Mouse (Mus musculus) adrenal gland, adult 2 months (tissue): ENCODE results near the gene Cd274. TPM values are rescaled to one million over a fixed set of nuclear protein-coding genes. Genes with fewer than 3 reads are reported as not detected.

Experiments used
- DNase-seq: peaks from one replicate; pipeline ENCODE4 v3.0.0; 2021
- polyA plus RNA-seq: library from polyadenylated mRNA; depleted of rRNA; stranded (reverse); fragments of >200 nt; gene quantifications from 2 replicates; pipeline ENCODE4 v1.2.3, GENCODE M21; 2012
- total RNA-seq, 2 experiments: library from RNA; stranded (reverse); gene quantifications; 2 replicates each; pipeline ENCODE4 v1.2.3; 2021

Gene Cd274
- total and polyA plus RNA-seq, 3 experiments: 2.0 to 10.7 (median 5.0) TPM

- DNase-seq: no peak
Measured at GRCm38 (mm10) chr19:29364076-29364475, 3.2 kb upstream of the Cd274 start.

- DNase-seq: no peak
Measured at GRCm38 (mm10) chr19:29365105-29365504, 2.1 kb upstream of the Cd274 start.

DNA sequence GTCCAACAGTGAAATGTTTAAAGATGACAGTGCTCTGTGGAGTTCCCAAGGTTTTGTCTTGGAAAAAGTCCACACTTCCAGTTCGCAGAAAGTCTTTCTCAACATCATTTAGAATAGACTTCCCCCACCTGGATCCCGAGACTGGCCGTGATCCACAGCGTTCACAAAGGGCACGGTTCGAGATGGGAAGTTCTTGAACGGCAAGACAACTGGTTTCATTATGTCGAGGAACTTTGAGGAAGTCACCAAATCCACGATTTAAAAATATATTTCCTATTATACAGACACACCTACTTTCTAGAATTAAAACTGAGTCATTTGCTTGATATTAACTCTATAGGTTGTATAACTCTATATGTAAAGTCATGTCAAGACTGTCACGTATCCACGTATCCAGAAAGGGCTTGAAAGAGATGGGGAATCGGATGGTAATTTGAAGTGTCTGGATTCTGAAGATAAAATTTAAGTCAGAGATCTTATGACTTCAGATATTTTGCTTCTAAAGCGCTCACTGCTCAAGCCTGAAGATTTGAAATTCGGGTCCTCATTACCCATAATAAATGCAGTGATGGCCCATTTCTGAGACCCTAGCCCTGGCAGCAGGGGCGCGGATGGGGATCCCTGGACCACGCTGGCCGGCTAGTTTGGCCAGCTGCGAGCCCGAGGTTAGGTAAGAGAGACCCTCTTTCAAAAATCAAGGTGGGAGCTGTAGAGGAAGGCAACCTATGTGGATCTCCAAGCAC is 858 bp upstream of the Cd274 start:
- no peak for DNase-seq

DNA sequence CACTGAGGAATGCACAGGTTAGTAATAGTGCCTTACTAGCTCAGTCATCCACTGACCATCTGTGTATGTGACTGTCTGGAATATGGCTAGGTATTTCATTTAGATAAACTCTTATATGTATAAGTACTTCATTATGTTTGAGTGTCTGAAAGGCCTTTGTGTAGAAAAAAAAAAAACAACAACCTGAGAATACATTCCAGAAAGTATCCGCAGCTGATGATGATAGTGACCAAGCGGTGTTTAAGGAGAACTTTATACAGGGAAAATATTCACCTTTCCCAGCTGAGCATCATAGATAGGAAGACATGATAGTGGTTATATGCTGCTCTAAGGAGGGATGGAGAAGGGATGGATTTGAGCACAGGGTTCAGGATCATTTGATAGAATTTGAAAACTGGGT is 786 bp downstream of the Cd274 start:
- DNase-seq: no peak

GRCm38 (mm10) chr19:29368671-29369309 is 1.5 kb downstream of the Cd274 start:
- peak; percentile 75 for DNase-seq

DNA sequence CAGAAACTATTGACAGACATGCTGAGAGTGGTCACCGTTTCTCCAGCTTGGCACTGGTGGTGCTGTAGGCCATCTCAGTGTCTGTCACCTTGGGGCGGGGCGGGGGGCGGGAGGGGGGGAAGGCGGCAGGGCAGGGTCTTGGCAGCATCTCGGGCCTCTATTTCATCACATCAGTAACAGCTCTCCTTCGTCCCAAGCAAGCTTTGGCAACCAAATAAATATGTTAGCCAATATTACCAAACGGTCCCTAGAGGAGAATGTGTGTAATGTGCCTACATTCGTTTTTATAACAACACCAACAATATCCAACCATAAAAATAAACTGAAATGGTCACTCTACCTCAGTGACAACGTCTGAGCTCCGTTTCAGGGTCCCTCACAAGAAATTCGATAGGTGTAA is 2.9 kb downstream of the Cd274 start:
- peak; percentile 46 for DNase-seq

DNA sequence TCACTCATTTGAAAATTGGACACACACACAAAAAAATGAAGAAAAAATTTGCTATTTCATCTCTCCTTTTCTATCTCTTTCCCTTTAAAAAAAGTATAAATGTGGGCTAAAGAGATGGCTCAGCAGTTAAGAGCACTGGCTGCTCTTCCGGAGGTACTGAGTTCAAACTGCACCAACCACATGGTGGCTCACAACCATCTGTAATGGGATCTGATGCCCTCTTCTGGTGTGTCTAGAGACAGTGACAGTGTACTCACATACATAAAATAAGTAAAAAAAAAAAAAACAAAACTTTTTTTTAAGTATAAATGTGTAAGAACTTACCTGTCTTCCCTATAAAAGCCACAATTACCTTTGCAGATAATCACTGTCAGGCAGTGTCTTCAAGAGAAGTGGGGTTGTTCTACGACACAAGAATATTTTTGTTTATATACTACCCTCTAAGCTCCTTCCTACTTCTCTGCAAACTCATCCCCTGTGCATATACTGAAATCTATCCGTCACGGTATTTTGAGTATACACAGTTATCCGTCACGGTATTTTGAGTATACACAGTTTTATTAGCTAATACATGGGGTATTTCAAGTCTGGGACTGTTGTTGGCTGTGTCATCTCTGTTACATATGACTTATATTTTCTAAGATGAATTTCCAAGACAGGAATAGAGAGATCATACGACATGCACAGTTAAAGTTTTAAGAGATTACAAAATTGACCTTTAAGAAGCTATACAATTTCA is 3.5 kb downstream of the Cd274 start:
- DNase-seq: no peak

GRCm38 (mm10) chr19:29371284-29372081 is 4.2 kb downstream of the Cd274 start:
- DNase-seq: no peak

- peak; percentile 39 for DNase-seq
Measured at GRCm38 (mm10) chr19:29372138-29372537, 4.9 kb downstream of the Cd274 start.

GRCm38 (mm10) chr19:29372621-29373020 is 5.4 kb downstream of the Cd274 start:
- DNase-seq: no peak

GRCm38 (mm10) chr19:29373438-29373837 is 6.2 kb downstream of the Cd274 start:
- DNase-seq: no peak

GRCm38 (mm10) chr19:29374947-29375346 is 7.7 kb downstream of the Cd274 start:
- DNase-seq: no peak

GRCm38 (mm10) chr19:29376382-29376781 is 9.1 kb downstream of the Cd274 start:
- no peak for DNase-seq

DNA sequence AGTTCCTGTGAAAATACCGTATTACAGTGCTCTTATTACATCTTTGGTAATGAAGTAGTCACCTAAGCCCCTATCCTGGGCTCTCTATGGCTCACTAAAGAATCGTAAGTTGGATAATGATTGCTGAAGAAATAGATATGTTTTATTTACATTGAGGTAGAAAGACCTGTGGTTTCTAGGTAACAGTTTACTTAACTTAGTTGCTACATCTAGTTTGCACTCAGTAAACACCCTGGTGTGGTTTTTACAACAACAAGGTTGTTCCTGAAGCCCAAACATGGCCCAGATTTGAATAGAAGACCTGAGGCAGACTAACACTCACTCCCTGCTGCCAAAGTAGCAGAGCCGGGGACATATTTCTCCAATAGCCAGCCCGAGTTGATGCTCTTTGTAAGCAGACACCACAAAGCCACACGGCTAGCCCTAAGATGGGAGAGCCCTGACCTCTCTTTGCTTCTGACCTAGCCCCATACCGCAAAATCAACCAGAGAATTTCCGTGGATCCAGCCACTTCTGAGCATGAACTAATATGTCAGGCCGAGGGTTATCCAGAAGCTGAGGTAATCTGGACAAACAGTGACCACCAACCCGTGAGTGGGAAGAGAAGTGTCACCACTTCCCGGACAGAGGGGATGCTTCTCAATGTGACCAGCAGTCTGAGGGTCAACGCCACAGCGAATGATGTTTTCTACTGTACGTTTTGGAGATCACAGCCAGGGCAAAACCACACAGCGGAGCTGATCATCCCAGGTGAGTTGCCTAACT is 12.8 kb downstream of the Cd274 start:
- DNase-seq: no peak

DNA sequence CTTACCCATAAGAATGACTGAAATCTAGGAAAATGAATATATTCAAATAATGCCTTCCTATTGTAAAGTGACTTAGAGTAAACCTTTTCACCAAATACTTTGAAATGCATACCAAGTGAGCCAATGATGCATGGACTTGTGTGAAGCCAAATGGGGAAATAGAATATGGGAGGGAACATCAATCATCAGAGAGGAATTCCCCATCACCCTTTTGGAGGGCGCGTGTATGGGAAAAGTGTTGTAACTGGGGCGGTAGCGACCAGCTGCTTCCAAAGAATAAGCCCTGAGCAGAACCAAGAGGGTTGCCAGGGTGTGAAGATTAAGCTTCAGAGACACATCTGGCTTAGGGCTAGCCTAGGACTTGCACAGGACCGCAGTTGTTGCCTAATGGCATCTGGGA is 16.1 kb downstream of the Cd274 start:
- DNase-seq: no peak

GRCm38 (mm10) chr19:29384412-29384811 is 17.2 kb downstream of the Cd274 start:
- no peak for DNase-seq

- DNase-seq: peak; percentile 14
Measured at GRCm38 (mm10) chr19:29384994-29385393, 17.7 kb downstream of the Cd274 start.

GRCm38 (mm10) chr19:29385822-29386221 is 18.6 kb downstream of the Cd274 start:
- no peak for DNase-seq

GRCm38 (mm10) chr19:29388818-29389217 is 21.6 kb downstream of the Cd274 start:
- no peak for DNase-seq

- peak; percentile 19 for DNase-seq
Measured at GRCm38 (mm10) chr19:29390483-29390882, 23.2 kb downstream of the Cd274 start.

GRCm38 (mm10) chr19:29391279-29391678 is 24.0 kb downstream of the Cd274 start:
- no peak for DNase-seq
